Mouse (Mus musculus): ENCODE results near the gene Mta2. TPM values are rescaled to one million over a fixed set of nuclear protein-coding genes. Genes with fewer than 3 reads are reported as not detected.

Gene Mta2
- polyA plus RNA-seq, 1 experiment from 2014 or later, result 130 TPM

Other genes starting within 250 kb of the Mta2 start
- gene Slc3a2, start 218.5 kb upstream of the Mta2 start, polyA plus RNA-seq (2015; fragmentation: Nextera tagmentation; extraction: Ambion mirVana), result 211 and 225 TPM in 2 replicates
- gene Wdr74, start 206.0 kb upstream of the Mta2 start, polyA plus RNA-seq (2015; fragmentation: Nextera tagmentation; extraction: Ambion mirVana), result 78.1 and 88.7 TPM in 2 replicates
- gene 1700092M07Rik, start 201.2 kb upstream of the Mta2 start, polyA plus RNA-seq (2015; fragmentation: Nextera tagmentation; extraction: Ambion mirVana), result 0.91 and 1.6 TPM in 2 replicates
- gene Stx5a, start 200.5 kb upstream of the Mta2 start, polyA plus RNA-seq (2015; fragmentation: Nextera tagmentation; extraction: Ambion mirVana), result 120 and 124 TPM in 2 replicates
- gene Nxf1, start 184.8 kb upstream of the Mta2 start, polyA plus RNA-seq (2015; fragmentation: Nextera tagmentation; extraction: Ambion mirVana), result 133 and 137 TPM in 2 replicates
- 161 and 164 TPM in 2 replicates for gene Tmem223, start 170.9 kb upstream of the Mta2 start, polyA plus RNA-seq (2015; fragmentation: Nextera tagmentation; extraction: Ambion mirVana)
- 110 and 120 TPM in 2 replicates for gene Tmem179b, start 167.4 kb upstream of the Mta2 start, polyA plus RNA-seq (2015; fragmentation: Nextera tagmentation; extraction: Ambion mirVana)
- gene Taf6l, start 155.5 kb upstream of the Mta2 start, polyA plus RNA-seq (2015; fragmentation: Nextera tagmentation; extraction: Ambion mirVana), result 24.0 and 25.0 TPM in 2 replicates
- gene Polr2g, start 143.3 kb upstream of the Mta2 start, polyA plus RNA-seq (2015; fragmentation: Nextera tagmentation; extraction: Ambion mirVana), result 130 and 138 TPM in 2 replicates
- 3.6 and 4.1 TPM in 2 replicates for gene Zbtb3, start 139.3 kb upstream of the Mta2 start, polyA plus RNA-seq (2015; fragmentation: Nextera tagmentation; extraction: Ambion mirVana)
- 36.0 and 44.0 TPM in 2 replicates for gene Ttc9c, start 122.5 kb upstream of the Mta2 start, polyA plus RNA-seq (2015; fragmentation: Nextera tagmentation; extraction: Ambion mirVana)
- gene Hnrnpul2, start 121.9 kb upstream of the Mta2 start, polyA plus RNA-seq (2015; fragmentation: Nextera tagmentation; extraction: Ambion mirVana), result 3.7 and 4.3 TPM in 2 replicates
- gene AC129217.1, start 112.1 kb upstream of the Mta2 start, polyA plus RNA-seq (2015; fragmentation: Nextera tagmentation; extraction: Ambion mirVana), result not detected in 2 replicates
- 48.5 and 49.7 TPM in 2 replicates for gene Bscl2, start 104.4 kb upstream of the Mta2 start, polyA plus RNA-seq (2015; fragmentation: Nextera tagmentation; extraction: Ambion mirVana)
- 13.3 and 14.3 TPM in 2 replicates for gene Gng3, start 102.7 kb upstream of the Mta2 start, polyA plus RNA-seq (2015; fragmentation: Nextera tagmentation; extraction: Ambion mirVana)
- 1.6 and 1.7 TPM in 2 replicates for gene Lrrn4cl, start 91.1 kb upstream of the Mta2 start, polyA plus RNA-seq (2015; fragmentation: Nextera tagmentation; extraction: Ambion mirVana)
- 158 and 170 TPM in 2 replicates for gene Ubxn1, start 70.4 kb upstream of the Mta2 start, polyA plus RNA-seq (2015; fragmentation: Nextera tagmentation; extraction: Ambion mirVana)
- gene Uqcc3, start 61.0 kb upstream of the Mta2 start, polyA plus RNA-seq (2015; fragmentation: Nextera tagmentation; extraction: Ambion mirVana), result 60.7 and 61.2 TPM in 2 replicates
- 60.7 and 74.8 TPM in 2 replicates for gene Lbhd1, start 58.1 kb upstream of the Mta2 start, polyA plus RNA-seq (2015; fragmentation: Nextera tagmentation; extraction: Ambion mirVana)
- not detected in 2 replicates for gene Gm49403, start 57.9 kb upstream of the Mta2 start, polyA plus RNA-seq (2015; fragmentation: Nextera tagmentation; extraction: Ambion mirVana)
- 79.5 and 89.2 TPM in 2 replicates for gene 1810009A15Rik, start 53.0 kb upstream of the Mta2 start, polyA plus RNA-seq (2015; fragmentation: Nextera tagmentation; extraction: Ambion mirVana)
- not detected in 2 replicates for gene Gm49416, start 52.9 kb upstream of the Mta2 start, polyA plus RNA-seq (2015; fragmentation: Nextera tagmentation; extraction: Ambion mirVana)
- 39.2 and 40.9 TPM in 2 replicates for gene Ints5, start 48.9 kb upstream of the Mta2 start, polyA plus RNA-seq (2015; fragmentation: Nextera tagmentation; extraction: Ambion mirVana)
- 95.7 and 100 TPM in 2 replicates for gene Ganab, start 43.8 kb upstream of the Mta2 start, polyA plus RNA-seq (2015; fragmentation: Nextera tagmentation; extraction: Ambion mirVana)
- gene B3gat3, start 21.5 kb upstream of the Mta2 start, polyA plus RNA-seq (2015; fragmentation: Nextera tagmentation; extraction: Ambion mirVana), result 44.0 and 45.4 TPM in 2 replicates
- gene Rom1, start 12.5 kb upstream of the Mta2 start, polyA plus RNA-seq (2015; fragmentation: Nextera tagmentation; extraction: Ambion mirVana), result 3.1 and 3.3 TPM in 2 replicates
- 22.6 and 23.5 TPM in 2 replicates for gene Eml3, start 12.3 kb upstream of the Mta2 start, polyA plus RNA-seq (2015; fragmentation: Nextera tagmentation; extraction: Ambion mirVana)
- gene Tut1, start 12.0 kb downstream of the Mta2 start, polyA plus RNA-seq (2015; fragmentation: Nextera tagmentation; extraction: Ambion mirVana), result 30.1 and 31.7 TPM in 2 replicates
- gene Eef1g, start 25.2 kb downstream of the Mta2 start, polyA plus RNA-seq (2015; fragmentation: Nextera tagmentation; extraction: Ambion mirVana), result 392 and 445 TPM in 2 replicates
- 16.5 and 20.8 TPM in 2 replicates for gene Ahnak, start 47.4 kb downstream of the Mta2 start, polyA plus RNA-seq (2015; fragmentation: Nextera tagmentation; extraction: Ambion mirVana)
- not detected in 2 replicates for gene Scgb1a1, start 146.1 kb downstream of the Mta2 start, polyA plus RNA-seq (2015; fragmentation: Nextera tagmentation; extraction: Ambion mirVana)
- gene Asrgl1, start 193.8 kb downstream of the Mta2 start, polyA plus RNA-seq (2015; fragmentation: Nextera tagmentation; extraction: Ambion mirVana), result 7.2 and 10.4 TPM in 2 replicates

Data from intestine, embryonic 16.5 days (tissue).